Mouse (Mus musculus): ENCODE measurements around the gene Tom1l2. TPM values are rescaled to one million over a fixed set of nuclear protein-coding genes. Genes with fewer than 3 reads are reported as not detected.

Gene Tom1l2
- polyA plus RNA-seq, 1 experiment from 2014 or later = 31.3 TPM

Small RNA genes lying within 50 kb of the gene (microRNA-seq; reads per million reads assigned to microRNA genes)
- gene Gm27711 (not detected), gene Mir6921 (not detected), gene Mir6922 (not detected)

Other genes starting within 250 kb of the Tom1l2 start
- gene Rai1, start 247.9 kb downstream of the Tom1l2 start, polyA plus RNA-seq (2016; fragmentation: Nextera tagmentation; extraction: Ambion mirVana) = 34.2 and 35.1 TPM in 2 replicates
- 58.0 and 58.1 TPM in 2 replicates for gene Srebf1, start 130.3 kb downstream of the Tom1l2 start, polyA plus RNA-seq (2016; fragmentation: Nextera tagmentation; extraction: Ambion mirVana)
- gene Drc3, start 424 bp upstream of the Tom1l2 start, polyA plus RNA-seq (2016; fragmentation: Nextera tagmentation; extraction: Ambion mirVana) = 3.0 and 3.2 TPM in 2 replicates
- gene Gid4, start 64.2 kb upstream of the Tom1l2 start, polyA plus RNA-seq (2016; fragmentation: Nextera tagmentation; extraction: Ambion mirVana) = 32.8 and 34.3 TPM in 2 replicates
- gene Atpaf2, start 65.6 kb upstream of the Tom1l2 start, polyA plus RNA-seq (2016; fragmentation: Nextera tagmentation; extraction: Ambion mirVana) = 39.7 and 41.7 TPM in 2 replicates
- gene Drg2, start 101.7 kb upstream of the Tom1l2 start, polyA plus RNA-seq (2016; fragmentation: Nextera tagmentation; extraction: Ambion mirVana) = 99.7 and 101 TPM in 2 replicates
- gene Myo15, start 116.4 kb upstream of the Tom1l2 start, polyA plus RNA-seq (2016; fragmentation: Nextera tagmentation; extraction: Ambion mirVana) = 0.05 and 0.15 TPM in 2 replicates
- 28.3 and 34.6 TPM in 2 replicates for gene Alkbh5, start 183.5 kb upstream of the Tom1l2 start, polyA plus RNA-seq (2016; fragmentation: Nextera tagmentation; extraction: Ambion mirVana)

Data from forebrain, embryonic 12.5 days (tissue).